Mouse (Mus musculus) C2C12 (cell line): ENCODE measurements around the gene Spem1.

ENCODE experiments used
- CTCF ChIP-seq: IDR thresholded peaks from one replicate; pipeline ENCODE4 v1.5.1; 2011; ENCODE audit not compliant: control insufficient read depth, insufficient read depth, insufficient read length
- USF1 ChIP-seq: IDR thresholded peaks from one replicate; pipeline ENCODE4 v1.6.1; 2011; ENCODE audit warnings: low read depth, mild to moderate bottlenecking, control low read depth, moderate library complexity

GRCm38 (mm10) chr11:69803786-69804651 is 18.0 kb downstream of the Spem1 start:
- peak; percentile 97 for TF ChIP-seq CTCF
- TF ChIP-seq USF1: no peak
